Mouse (Mus musculus): Measurements from ENCODE around the gene Thtpa. TPM values are rescaled to one million over a fixed set of nuclear protein-coding genes. Genes with fewer than 3 reads are reported as not detected.

Thtpa gene
- polyA plus RNA-seq, 1 experiment from 2014 or later = 18.2 TPM

DNA sequence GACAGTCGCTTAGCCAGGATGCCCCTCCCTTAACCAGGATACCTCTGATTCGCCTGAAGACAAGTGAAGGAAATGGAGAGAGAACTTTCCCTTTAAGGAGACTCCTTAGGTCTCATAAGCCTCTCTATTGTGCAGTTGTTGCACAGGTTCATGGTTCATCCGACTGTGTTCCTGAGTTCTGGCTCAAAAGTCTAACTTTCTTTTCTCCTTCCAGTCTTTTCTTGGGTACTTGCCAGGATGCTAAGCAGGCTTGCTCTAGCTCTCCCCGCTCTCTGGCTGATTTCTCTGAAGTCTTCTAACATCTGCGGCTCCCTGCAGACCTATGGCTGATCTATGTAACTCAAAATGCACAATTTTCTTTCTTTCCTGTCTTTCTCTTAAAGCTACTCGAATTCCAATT, 11.1 kb upstream of the Thtpa start:
- DNase-seq (ENCODE audit: low spot score) (no peak), ATAC-seq (ENCODE audit: low FRiP score) (no peak)
- Histone ChIP-seq H3K27ac (ENCODE audit: low read depth, low read length) (no peak overlapping the region), H3K9me3 (ENCODE audit: control insufficient read depth, low read length) (no peaks in the 10 kb centered on the region), H3K4me3 (ENCODE audit: low read depth, low read length) (no peak overlapping the region), H3K27me3 (ENCODE audit: control insufficient read depth, insufficient read depth, low read length) (peaks cover 4% of the 10 kb centered on the region; the same call in 1 of the 2 replicates), H3K4me2 (replicated peaks; ENCODE audit: low read depth, low read length) (no peak overlapping the region), H3K4me1 (replicated peaks; ENCODE audit: control insufficient read depth, insufficient read depth, low read length) (peaks cover 20% of the 10 kb centered on the region), H3K9ac (ENCODE audit: low read depth, low read length) (no peak overlapping the region), H3K36me3 (ENCODE audit: control insufficient read depth, insufficient read depth, low read length) (no peaks in the 10 kb centered on the region)
- 86% methylated on average over 6 of the region's 6 CpGs for WGBS

DNA sequence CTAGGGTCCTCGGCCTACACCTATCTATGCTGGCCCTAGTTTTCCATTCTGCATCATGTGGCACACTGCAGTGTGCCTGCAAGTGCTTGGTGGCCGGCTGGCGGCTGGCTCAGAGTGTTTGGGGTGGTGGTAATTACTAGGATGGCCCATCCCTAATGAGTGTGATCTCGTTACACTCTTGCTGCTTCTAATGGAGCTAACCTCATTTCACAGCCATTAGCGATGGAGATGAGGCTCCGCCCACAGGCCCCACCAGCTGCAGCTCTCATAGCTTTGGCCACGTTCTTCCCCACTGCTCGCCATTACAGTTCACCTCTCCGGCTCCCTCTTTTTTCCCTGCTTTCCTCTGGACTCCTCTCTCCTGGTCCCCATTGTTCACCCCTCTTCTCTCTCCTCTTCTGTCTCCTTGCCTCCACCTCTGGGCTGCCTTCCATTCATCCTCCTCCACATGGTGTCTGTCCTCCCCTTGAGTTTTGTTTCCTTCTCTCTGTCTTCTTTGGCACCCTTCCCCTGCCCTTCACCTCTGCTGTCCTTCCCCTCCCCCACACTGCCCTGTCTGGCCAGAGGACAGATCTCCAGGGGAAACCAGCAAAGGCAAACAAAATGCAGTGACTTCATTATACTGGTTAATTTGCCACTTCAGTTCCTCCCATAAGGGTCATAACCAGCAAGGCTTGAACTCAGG, 9.1 kb upstream of the Thtpa start:
- DNase-seq (ENCODE audit: low spot score) (no peak), ATAC-seq (ENCODE audit: low FRiP score) (peak; percentile 59)
- 43% methylated on average over 9 of the region's 9 CpGs for WGBS
- Histone ChIP-seq H3K4me1 (replicated peaks; ENCODE audit: control insufficient read depth, insufficient read depth, low read length) (peaks cover 11% of the 10 kb centered on the region), H3K27me3 (ENCODE audit: control insufficient read depth, insufficient read depth, low read length) (no peaks in the 10 kb centered on the region), H3K36me3 (ENCODE audit: control insufficient read depth, insufficient read depth, low read length) (no peaks in the 10 kb centered on the region), H3K4me3 (ENCODE audit: low read depth, low read length) (no peak overlapping the region), H3K9me3 (ENCODE audit: control insufficient read depth, low read length) (no peaks in the 10 kb centered on the region), H3K9ac (ENCODE audit: low read depth, low read length) (no peak overlapping the region), H3K4me2 (replicated peaks; ENCODE audit: low read depth, low read length) (no peak overlapping the region), H3K27ac (ENCODE audit: low read depth, low read length) (peak overlapping the region; percentile 67)

DNA sequence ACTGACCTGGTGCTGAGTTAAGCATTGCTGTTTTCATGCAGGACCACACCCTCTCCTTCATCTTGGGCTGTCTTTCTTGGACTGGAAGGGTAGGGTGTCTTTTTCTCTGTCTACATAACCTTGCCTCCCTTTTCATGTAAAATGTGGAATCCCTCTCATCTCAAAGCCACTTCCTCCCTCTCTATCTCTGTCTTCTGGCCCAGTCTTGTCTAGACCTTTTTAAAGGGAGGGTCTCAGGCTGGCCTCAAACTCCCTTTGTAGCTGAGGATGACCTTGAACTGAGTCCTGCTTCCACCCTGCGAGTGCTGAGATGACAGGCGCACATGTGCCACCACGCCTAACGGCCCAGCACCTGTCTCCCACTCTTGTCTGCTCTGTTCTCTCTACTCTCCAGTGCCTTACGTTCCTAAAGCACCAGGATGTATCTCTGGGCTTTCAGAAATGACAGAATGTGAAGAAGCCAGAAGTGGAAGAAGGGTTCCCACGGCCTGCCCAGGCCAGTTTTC, 8.5 kb upstream of the Thtpa start:
- no peak for DNase-seq (ENCODE audit: low spot score)
- Histone ChIP-seq H3K4me3 (ENCODE audit: low read depth, low read length) (no peak overlapping the region), H3K36me3 (ENCODE audit: control insufficient read depth, insufficient read depth, low read length) (no peaks in the 10 kb centered on the region), H3K9me3 (ENCODE audit: control insufficient read depth, low read length) (no peaks in the 10 kb centered on the region), H3K27ac (ENCODE audit: low read depth, low read length) (peak overlapping the region; percentile 67; the same call in 1 of the 2 replicates), H3K4me2 (replicated peaks; ENCODE audit: low read depth, low read length) (no peak overlapping the region), H3K9ac (ENCODE audit: low read depth, low read length) (no peak overlapping the region), H3K27me3 (ENCODE audit: control insufficient read depth, insufficient read depth, low read length) (no peaks in the 10 kb centered on the region), H3K4me1 (replicated peaks; ENCODE audit: control insufficient read depth, insufficient read depth, low read length) (peaks cover 11% of the 10 kb centered on the region)
- 79% methylated on average over 6 of the region's 6 CpGs for WGBS
- no peak for ATAC-seq (ENCODE audit: low FRiP score)

DNA sequence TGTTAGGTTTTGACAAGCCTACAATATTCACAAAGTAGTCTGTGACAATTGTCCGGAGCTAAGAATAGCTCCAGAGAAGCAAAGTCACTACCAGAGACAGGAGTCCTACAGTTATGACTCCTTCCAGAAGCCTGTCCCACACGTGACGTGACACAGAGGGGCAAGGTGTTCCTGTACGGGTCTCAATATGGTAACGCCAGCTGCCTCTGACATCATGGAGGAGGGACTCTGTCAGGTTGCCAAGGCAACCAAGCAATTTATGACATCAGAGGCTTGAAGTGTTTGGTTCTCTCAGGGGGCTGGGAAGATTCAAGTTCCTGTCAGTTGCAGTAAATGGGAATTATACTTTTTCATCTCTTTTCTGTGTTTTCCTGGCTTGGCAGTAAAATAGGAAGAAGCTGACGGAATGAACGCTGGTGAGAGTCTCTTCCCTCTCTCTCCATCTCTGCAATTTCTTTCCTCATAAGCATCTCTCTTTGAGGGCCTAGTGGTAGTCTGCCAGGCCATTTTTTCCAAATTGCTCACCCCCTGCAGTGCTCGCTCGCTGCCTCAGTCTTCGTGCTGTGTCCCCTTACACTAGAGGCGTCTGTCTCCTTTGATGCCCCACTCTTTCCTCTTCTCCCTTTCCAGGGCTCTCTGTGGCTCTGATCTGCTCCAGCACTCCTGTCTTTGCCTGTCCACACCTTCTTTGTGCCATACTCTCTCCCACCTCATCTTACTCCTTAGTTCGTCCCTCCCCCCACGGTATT, 5.2 kb upstream of the Thtpa start:
- Histone ChIP-seq H3K4me2 (replicated peaks; ENCODE audit: low read depth, low read length) (peak overlapping the region; percentile 53), H3K27ac (ENCODE audit: low read depth, low read length) (peak overlapping the region; percentile 9; the same call in 1 of the 2 replicates), H3K27me3 (ENCODE audit: control insufficient read depth, insufficient read depth, low read length) (no peaks in the 10 kb centered on the region), H3K9ac (ENCODE audit: low read depth, low read length) (no peak overlapping the region), H3K4me1 (replicated peaks; ENCODE audit: control insufficient read depth, insufficient read depth, low read length) (peaks cover 8% of the 10 kb centered on the region), H3K36me3 (ENCODE audit: control insufficient read depth, insufficient read depth, low read length) (no peaks in the 10 kb centered on the region), H3K9me3 (ENCODE audit: control insufficient read depth, low read length) (no peaks in the 10 kb centered on the region), H3K4me3 (ENCODE audit: low read depth, low read length) (no peak overlapping the region)
- DNase-seq (ENCODE audit: low spot score) (peak; percentile 41), ATAC-seq (ENCODE audit: low FRiP score) (no peak)
- 58% methylated on average over 13 of the region's 13 CpGs for WGBS

DNA sequence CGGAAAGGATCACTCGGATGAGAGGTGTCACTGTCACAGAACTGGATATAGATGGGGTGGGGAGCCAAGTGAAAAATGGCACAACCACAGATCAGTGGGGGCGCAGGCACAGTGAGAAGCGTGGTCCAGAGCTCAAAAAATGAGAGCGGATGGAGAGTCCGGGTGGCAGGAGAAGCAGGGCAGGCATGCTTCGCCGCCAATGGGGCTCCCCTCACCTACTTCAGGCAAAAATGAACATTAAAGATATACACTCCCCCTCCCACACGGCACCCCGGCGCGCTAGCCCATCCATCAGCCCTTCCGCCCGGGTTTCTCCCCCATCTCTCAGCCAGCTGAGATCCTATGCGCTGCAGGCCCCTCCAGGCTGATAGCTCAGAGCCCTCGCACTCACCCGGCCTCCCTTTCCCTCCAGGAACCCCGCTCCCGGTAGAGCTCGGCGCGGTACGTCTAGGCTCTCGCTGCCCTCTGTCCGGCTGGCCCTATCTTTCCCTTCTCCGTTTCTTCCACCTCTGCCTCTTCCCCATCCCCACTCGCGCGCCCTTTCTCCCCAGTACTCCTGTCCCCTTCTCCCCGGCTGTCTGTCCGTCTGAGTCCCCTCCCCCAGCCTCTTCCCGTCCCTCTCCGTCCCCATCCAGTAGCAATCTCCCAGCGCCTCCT, 3.2 kb upstream of the Thtpa start:
- H3K4me1 ChIP-seq (replicated peaks; ENCODE audit: control insufficient read depth, insufficient read depth, low read length) = peaks cover 7% of the 10 kb centered on the region; the same call in 1 of the 2 replicates
- DNase-seq (ENCODE audit: low spot score) (no peak), ATAC-seq (ENCODE audit: low FRiP score) (peak; percentile 3)

DNA sequence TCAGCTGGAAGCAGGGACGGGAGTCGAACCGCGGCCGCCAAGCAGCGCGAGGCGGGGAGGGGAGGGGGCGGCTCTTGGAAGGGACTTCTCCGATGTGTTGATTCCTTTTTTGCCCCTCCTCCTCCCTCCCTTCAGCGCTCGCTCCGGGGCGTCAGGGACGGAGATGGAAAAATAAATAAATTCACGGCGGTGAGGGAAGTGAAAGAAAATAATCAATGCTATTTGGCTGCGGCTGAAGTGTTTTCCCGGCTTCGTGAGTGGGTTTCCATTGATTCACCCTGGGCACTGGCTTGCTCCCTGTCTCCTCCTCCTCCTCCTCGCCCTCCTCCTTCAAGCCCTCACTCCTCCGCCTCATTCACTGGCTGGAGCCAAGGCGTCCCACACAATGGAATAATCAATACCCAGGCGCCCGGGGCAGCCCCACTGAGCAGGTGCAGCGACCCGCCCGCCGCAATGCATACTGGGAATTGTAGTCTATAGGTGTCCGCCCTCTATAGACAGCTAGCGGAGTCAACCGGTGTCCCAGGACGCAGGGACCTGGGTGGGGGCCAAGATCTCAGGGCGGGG, 2.5 kb upstream of the Thtpa start, which contains the start of gene Zfhx2:
TSS of gene Zfhx2 (minus strand) at position 314 of the 567 bp plus-strand sequence.
- under 1% methylated on average over 34 of the region's 34 CpGs for WGBS
- Histone ChIP-seq H3K4me1 (replicated peaks; ENCODE audit: control insufficient read depth, insufficient read depth, low read length) (peaks cover 7% of the 10 kb centered on the region; the same call in 1 of the 2 replicates), H3K9ac (ENCODE audit: low read depth, low read length) (peak within 1 kb of the TSS; percentile 94), H3K27me3 (ENCODE audit: control insufficient read depth, insufficient read depth, low read length) (no peaks in the 10 kb centered on the region), H3K9me3 (ENCODE audit: control insufficient read depth, low read length) (no peaks in the 10 kb centered on the region), H3K4me2 (replicated peaks; ENCODE audit: low read depth, low read length) (peak within 1 kb of the TSS; percentile 53), H3K36me3 (ENCODE audit: control insufficient read depth, insufficient read depth, low read length) (no peaks in the 10 kb centered on the region), H3K4me3 (ENCODE audit: low read depth, low read length) (peak within 1 kb of the TSS; percentile 74), H3K27ac (ENCODE audit: low read depth, low read length) (peak within 1 kb of the TSS; percentile 73)
- ATAC-seq (ENCODE audit: low FRiP score) (peak; percentile 92), DNase-seq (ENCODE audit: low spot score) (peak; percentile 96)

More for the DNA sequence above, 3.2 kb upstream of the Thtpa start:
- Histone ChIP-seq H3K27ac (ENCODE audit: low read depth, low read length) (peak overlapping the region; percentile 73), H3K9ac (ENCODE audit: low read depth, low read length) (peak overlapping the region; percentile 94), H3K36me3 (ENCODE audit: control insufficient read depth, insufficient read depth, low read length) (no peaks in the 10 kb centered on the region), H3K4me3 (ENCODE audit: low read depth, low read length) (peak overlapping the region; percentile 74), H3K4me2 (replicated peaks; ENCODE audit: low read depth, low read length) (peak overlapping the region; percentile 53), H3K27me3 (ENCODE audit: control insufficient read depth, insufficient read depth, low read length) (no peaks in the 10 kb centered on the region), H3K9me3 (ENCODE audit: control insufficient read depth, low read length) (no peaks in the 10 kb centered on the region)
- WGBS = 4% methylated on average over 31 of the region's 34 CpGs

DNA sequence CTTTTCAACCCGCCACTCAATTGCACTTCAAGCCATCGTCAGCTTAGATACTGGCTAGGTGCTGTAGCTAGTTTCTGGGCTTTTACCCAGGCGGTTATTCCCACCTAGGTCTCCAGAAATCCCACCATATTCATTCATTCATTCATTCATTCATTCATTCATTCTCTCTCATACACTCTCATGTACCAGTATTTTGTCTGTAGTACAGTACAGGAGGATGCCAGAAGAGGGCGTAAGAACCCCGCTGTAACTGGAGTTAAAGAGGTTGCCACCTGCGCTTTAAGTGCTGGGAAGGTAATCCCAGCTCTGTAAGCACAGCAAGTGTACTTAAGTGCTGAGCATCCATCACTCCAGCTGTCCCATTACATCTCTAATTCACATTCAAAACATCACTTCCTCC, 657 bp upstream of the Thtpa start:
- Histone ChIP-seq H3K9me3 (ENCODE audit: control insufficient read depth, low read length) (no peaks in the 10 kb centered on the region), H3K27me3 (ENCODE audit: control insufficient read depth, insufficient read depth, low read length) (no peaks in the 10 kb centered on the region), H3K27ac (ENCODE audit: low read depth, low read length) (no peak overlapping the region), H3K4me1 (replicated peaks; ENCODE audit: control insufficient read depth, insufficient read depth, low read length) (peaks cover 9% of the 10 kb centered on the region; the same call in 1 of the 2 replicates), H3K36me3 (ENCODE audit: control insufficient read depth, insufficient read depth, low read length) (no peaks in the 10 kb centered on the region), H3K4me3 (ENCODE audit: low read depth, low read length) (no peak overlapping the region), H3K4me2 (replicated peaks; ENCODE audit: low read depth, low read length) (no peak overlapping the region), H3K9ac (ENCODE audit: low read depth, low read length) (no peak overlapping the region)
- ATAC-seq (ENCODE audit: low FRiP score) (no peak), DNase-seq (ENCODE audit: low spot score) (no peak)
- WGBS = 48% methylated on average over 6 of the region's 6 CpGs

DNA sequence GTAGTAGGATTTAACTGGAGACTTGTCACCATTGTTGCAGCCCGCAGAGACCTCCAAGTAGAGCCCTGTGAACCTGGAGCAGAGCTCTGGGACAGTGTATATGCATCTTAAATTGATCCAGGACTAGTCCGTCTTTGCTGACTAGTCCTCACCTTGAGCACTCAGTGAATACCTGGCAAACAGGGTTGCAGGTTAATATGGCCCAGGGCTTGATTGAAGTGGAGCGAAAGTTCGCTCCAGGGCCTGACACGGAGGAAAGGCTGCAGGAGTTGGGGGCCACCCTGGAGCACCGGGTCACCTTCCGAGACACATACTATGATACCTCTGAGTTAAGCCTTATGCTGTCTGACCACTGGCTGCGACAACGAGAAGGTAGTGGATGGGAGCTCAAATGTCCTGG, 679 bp downstream of the Thtpa start:
- no peaks in the 10 kb centered on the region for H3K27me3 ChIP-seq (ENCODE audit: control insufficient read depth, insufficient read depth, low read length)
- WGBS = 57% methylated on average over 9 of the region's 9 CpGs
- DNase-seq (ENCODE audit: low spot score) (no peak), ATAC-seq (ENCODE audit: low FRiP score) (no peak)
- no peaks in the 10 kb centered on the region for H3K9me3 ChIP-seq (ENCODE audit: control insufficient read depth, low read length)
- H3K9ac ChIP-seq (ENCODE audit: low read depth, low read length) = peak overlapping the region; percentile 79
- peak overlapping the region; percentile 75 for H3K4me2 ChIP-seq (replicated peaks; ENCODE audit: low read depth, low read length)
- peaks cover 9% of the 10 kb centered on the region; the same call in 1 of the 2 replicates for H3K4me1 ChIP-seq (replicated peaks; ENCODE audit: control insufficient read depth, insufficient read depth, low read length)
- peak overlapping the region; percentile 82 for H3K27ac ChIP-seq (ENCODE audit: low read depth, low read length)
- H3K36me3 ChIP-seq (ENCODE audit: control insufficient read depth, insufficient read depth, low read length) = no peaks in the 10 kb centered on the region
- H3K4me3 ChIP-seq (ENCODE audit: low read depth, low read length) = peak overlapping the region; percentile 56

All from hindbrain, embryonic 11.5 days (tissue).